Mouse (Mus musculus) forebrain, embryonic 11.5 days (tissue): ENCODE results near the gene Plekhg1. TPM values are rescaled to one million over a fixed set of nuclear protein-coding genes. Genes with fewer than 3 reads are reported as not detected.

Source experiments
- ATAC-seq: fragments of 200-750 bp; cut with Nextera tagmentation; replicated peaks from 2 replicates; pipeline ENCODE4 v1.8.0; 2017; ENCODE audit warnings: moderate TSS enrichment; ENCODE audit not compliant: low FRiP score
- DNase-seq: peaks from one replicate; pipeline ENCODE4 v3.0.0-alpha.2; 2017; ENCODE audit warnings: low spot score
- H3K27ac ChIP-seq: fragments of 300-500 bp; sonication (generic); 2 replicates; pipeline ENCODE4 v1.5.1; 2014; ENCODE audit warnings: low read depth, low read length
- H3K27me3 ChIP-seq: fragments of 300-500 bp; sonication (generic); 2 replicates; pipeline ENCODE4 v1.6.1; 2014; ENCODE audit warnings: mild to moderate bottlenecking, low read length, mixed read lengths; ENCODE audit not compliant: control insufficient read depth, insufficient read depth
- H3K36me3 ChIP-seq: fragments of 300-500 bp; sonication (generic); 2 replicates; pipeline ENCODE4 v1.6.1; 2014; ENCODE audit warnings: mild to moderate bottlenecking, low read length, moderate library complexity, mixed read lengths; ENCODE audit not compliant: control insufficient read depth, insufficient read depth
- H3K4me1 ChIP-seq: fragments of 300-500 bp; sonication (generic); replicated peaks from 2 replicates; pipeline ENCODE4 v1.6.1; 2014; ENCODE audit warnings: low read length, mixed read lengths; ENCODE audit not compliant: control insufficient read depth, insufficient read depth
- H3K4me2 ChIP-seq: fragments of 300-500 bp; sonication (generic); 2 replicates; pipeline ENCODE4 v1.6.1; 2014; ENCODE audit warnings: low read depth, mild to moderate bottlenecking, low read length, moderate library complexity, mixed read lengths; ENCODE audit not compliant: severe bottlenecking
- H3K4me3 ChIP-seq: fragments of 300-500 bp; sonication (generic); 2 replicates; pipeline ENCODE4 v1.5.1; 2014; ENCODE audit warnings: low read depth, low read length
- H3K9ac ChIP-seq: fragments of 300-500 bp; sonication (generic); 2 replicates; pipeline ENCODE4 v1.6.1; 2014; ENCODE audit warnings: low read length
- H3K9me3 ChIP-seq: fragments of 300-500 bp; sonication (generic); 2 replicates; pipeline ENCODE4 v1.6.1; 2016; ENCODE audit warnings: low read length, mixed read lengths; ENCODE audit not compliant: control insufficient read depth
- WGBS: fragments of 180-500 bp; shearing (Covaris S2); extraction: QIAGEN DNeasy Blood & Tissue Kit; methylation state at CpG from one replicate; pipeline ENCODE4 v1.1.7; 2014; 5-methylcytosine and 5-hydroxymethylcytosine counted together
- polyA plus RNA-seq: library from polyadenylated mRNA; unstranded; fragments of >200 nt; fragmentation: Nextera tagmentation; extraction: Ambion mirVana; gene quantifications from 2 replicates; pipeline ENCODE4 v1.2.1, GENCODE M21; 2014

Plekhg1 gene
- polyA plus RNA-seq, 1 experiment from 2014 or later: 15.7 TPM

- Histone ChIP-seq H3K27me3 (no peaks in the 10 kb centered on the region), H3K9me3 (no peaks in the 10 kb centered on the region), H3K4me3 (no peak overlapping the region), H3K4me2 (no peak overlapping the region), H3K36me3 (peaks cover 3% of the 10 kb centered on the region; the same call in 1 of the 2 replicates), H3K9ac (no peak overlapping the region), H3K27ac (no peak overlapping the region), H3K4me1 (no peaks in the 10 kb centered on the region)
- ATAC-seq: no peak
- DNase-seq: no peak
- 73% methylated on average over 3 of the region's 3 CpGs for WGBS
Measured at GRCm38 (mm10) chr10:3974380-3974779, 234.2 kb downstream of the Plekhg1 start.

GRCm38 (mm10) chr10:3975898-3976622 is 235.9 kb downstream of the Plekhg1 start:
- peaks cover 7% of the 10 kb centered on the region; the same call in 1 of the 2 replicates for H3K36me3 ChIP-seq
- H3K9ac ChIP-seq: no peak overlapping the region
- no peak overlapping the region for H3K27ac ChIP-seq
- H3K4me2 ChIP-seq: no peak overlapping the region
- WGBS: 84% methylated on average over 6 of the region's 6 CpGs
- no peak for ATAC-seq
- no peaks in the 10 kb centered on the region for H3K9me3 ChIP-seq
- H3K27me3 ChIP-seq: no peaks in the 10 kb centered on the region
- no peak for DNase-seq
- no peaks in the 10 kb centered on the region for H3K4me1 ChIP-seq
- H3K4me3 ChIP-seq: no peak overlapping the region

- H3K4me3 ChIP-seq: no peak overlapping the region
- no peak overlapping the region for H3K9ac ChIP-seq
- no peaks in the 10 kb centered on the region for H3K9me3 ChIP-seq
- peaks cover 7% of the 10 kb centered on the region; the same call in 1 of the 2 replicates for H3K36me3 ChIP-seq
- no peaks in the 10 kb centered on the region for H3K27me3 ChIP-seq
- no peaks in the 10 kb centered on the region for H3K4me1 ChIP-seq
- H3K4me2 ChIP-seq: no peak overlapping the region
- DNase-seq (no peak), ATAC-seq (no peak)
- 92% methylated on average over 4 of the region's 4 CpGs for WGBS
- no peak overlapping the region for H3K27ac ChIP-seq
Measured at GRCm38 (mm10) chr10:3976623-3977010, 236.5 kb downstream of the Plekhg1 start.

- Histone ChIP-seq H3K36me3 (peaks cover 7% of the 10 kb centered on the region; the same call in 1 of the 2 replicates), H3K4me3 (no peak overlapping the region), H3K4me2 (no peak overlapping the region), H3K27ac (no peak overlapping the region), H3K9ac (no peak overlapping the region), H3K4me1 (no peaks in the 10 kb centered on the region), H3K27me3 (no peaks in the 10 kb centered on the region), H3K9me3 (no peaks in the 10 kb centered on the region)
- no peak for ATAC-seq
- DNase-seq: no peak
- WGBS: 88% methylated on average over 3 of the region's 3 CpGs
Measured at GRCm38 (mm10) chr10:3978326-3978725, 238.2 kb downstream of the Plekhg1 start.

GRCm38 (mm10) chr10:3978792-3979488 is 238.8 kb downstream of the Plekhg1 start:
- Histone ChIP-seq H3K9me3 (no peaks in the 10 kb centered on the region), H3K4me3 (no peak overlapping the region), H3K36me3 (peaks cover 7% of the 10 kb centered on the region; the same call in 1 of the 2 replicates), H3K27ac (no peak overlapping the region), H3K4me1 (no peaks in the 10 kb centered on the region), H3K4me2 (no peak overlapping the region), H3K27me3 (no peaks in the 10 kb centered on the region), H3K9ac (no peak overlapping the region)
- ATAC-seq (no peak), DNase-seq (no peak)
- 96% methylated on average over 5 of the region's 5 CpGs for WGBS

GRCm38 (mm10) chr10:3980231-3980630 is 240.1 kb downstream of the Plekhg1 start:
- no peaks in the 10 kb centered on the region for H3K27me3 ChIP-seq
- DNase-seq (no peak), ATAC-seq (no peak)
- H3K4me3 ChIP-seq: no peak overlapping the region
- peaks cover 7% of the 10 kb centered on the region; the same call in 1 of the 2 replicates for H3K36me3 ChIP-seq
- H3K27ac ChIP-seq: no peak overlapping the region
- no peak overlapping the region for H3K4me2 ChIP-seq
- H3K9ac ChIP-seq: no peak overlapping the region
- no peaks in the 10 kb centered on the region for H3K9me3 ChIP-seq
- H3K4me1 ChIP-seq: no peaks in the 10 kb centered on the region
- 96% methylated on average over 4 of the region's 4 CpGs for WGBS

- no peaks in the 10 kb centered on the region; the same call in 1 of the 2 replicates for H3K36me3 ChIP-seq
- no peak overlapping the region for H3K4me2 ChIP-seq
Measured at GRCm38 (mm10) chr10:3990295-3990883, 250.2 kb downstream of the Plekhg1 start.

GRCm38 (mm10) chr10:3993365-3994102 is 253.4 kb downstream of the Plekhg1 start:
- Histone ChIP-seq H3K4me3 (no peak overlapping the region), H3K4me1 (no peaks in the 10 kb centered on the region), H3K9ac (no peak overlapping the region), H3K27me3 (no peaks in the 10 kb centered on the region), H3K27ac (no peak overlapping the region), H3K4me2 (no peak overlapping the region), H3K9me3 (no peaks in the 10 kb centered on the region), H3K36me3 (no peaks in the 10 kb centered on the region; the same call in 1 of the 2 replicates)
- 92% methylated on average over 8 of the region's 8 CpGs for WGBS
- no peak for ATAC-seq
- no peak for DNase-seq

More at GRCm38 (mm10) chr10:3990295-3990883, 250.2 kb downstream of the Plekhg1 start:
- H3K4me1 ChIP-seq: no peaks in the 10 kb centered on the region
- H3K27me3 ChIP-seq: no peaks in the 10 kb centered on the region
- DNase-seq (no peak), ATAC-seq (no peak)
- no peaks in the 10 kb centered on the region for H3K9me3 ChIP-seq
- no peak overlapping the region for H3K27ac ChIP-seq
- H3K4me3 ChIP-seq: no peak overlapping the region
- H3K9ac ChIP-seq: no peak overlapping the region
- 96% methylated on average over 6 of the region's 6 CpGs for WGBS
